Mouse (Mus musculus): ENCODE measurements around the gene Il34. TPM values are rescaled to one million over a fixed set of nuclear protein-coding genes. Genes with fewer than 3 reads are reported as not detected.

The Il34 gene
- total RNA-seq, 2 experiments from 2014 or later, result 0.91 to 1.3 TPM

- no peak for ATAC-seq (replicated peaks; ENCODE audit: low FRiP score, poor library complexity, severe bottlenecking)
Measured at GRCm38 (mm10) chr8:110695431-110695830, 110.3 kb downstream of the Il34 start.

DNA sequence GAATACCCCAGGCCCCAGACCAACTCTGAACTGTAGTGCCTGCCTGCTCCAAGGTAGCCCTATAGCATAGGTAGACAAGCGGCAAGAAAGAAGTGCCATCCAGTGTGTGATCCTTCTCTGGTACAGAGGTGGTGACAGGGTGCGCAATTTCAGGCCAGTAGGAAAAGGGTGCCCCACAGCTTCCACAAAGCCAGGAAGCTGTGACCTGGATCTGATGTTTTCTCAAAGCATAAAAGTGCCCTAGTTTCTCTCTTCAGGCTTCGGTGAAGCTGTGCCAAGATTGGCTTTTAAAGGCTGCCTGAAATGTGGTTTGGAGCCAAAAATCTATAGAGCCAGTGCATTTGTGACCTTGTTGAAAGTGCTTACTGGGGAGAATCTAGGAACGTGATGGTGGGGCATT is 110.9 kb downstream of the Il34 start:
- ATAC-seq (replicated peaks; ENCODE audit: low FRiP score, poor library complexity, severe bottlenecking), result no peak

DNA sequence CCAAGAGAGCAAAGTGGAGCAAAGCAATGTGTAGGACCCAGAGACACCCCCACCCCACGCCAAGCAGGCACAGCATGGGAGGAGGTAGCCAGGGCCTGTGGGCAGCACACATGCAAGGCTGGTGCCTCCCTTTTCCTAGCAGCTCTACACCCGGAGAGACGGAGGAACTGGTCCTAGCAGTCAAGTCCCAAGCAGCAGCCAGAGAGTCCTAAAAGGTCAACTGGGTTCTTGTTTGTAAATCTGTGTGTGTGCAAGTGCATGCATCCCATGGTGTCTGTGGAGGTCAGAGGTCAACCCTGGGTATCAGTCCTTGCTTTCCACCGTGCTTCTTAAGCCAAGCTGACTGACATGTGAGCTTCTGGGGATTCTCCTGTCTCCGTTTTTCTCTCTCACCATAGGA is 111.5 kb downstream of the Il34 start:
- no peak for ATAC-seq (replicated peaks; ENCODE audit: low FRiP score, poor library complexity, severe bottlenecking)

Other genes starting within 250 kb of the Il34 start
- 12.6 and 24.3 TPM in 2 replicates for gene Vac14, start 187.3 kb downstream of the Il34 start, total RNA-seq (2015; ENCODE audit: low replicate concordance)
- gene Vac14, start 187.3 kb downstream of the Il34 start, total RNA-seq (2017; ENCODE audit: low replicate concordance), result 8.6 and 12.6 TPM in 2 replicates
- not detected in 2 replicates for gene Mtss1l, start 84.4 kb downstream of the Il34 start, total RNA-seq (2015; ENCODE audit: low replicate concordance)
- not detected in 2 replicates for gene Mtss1l, start 84.4 kb downstream of the Il34 start, total RNA-seq (2017; ENCODE audit: low replicate concordance)
- gene Cog4, start 40.7 kb upstream of the Il34 start, total RNA-seq (2015; ENCODE audit: low replicate concordance), result 18.9 and 27.4 TPM in 2 replicates
- gene Cog4, start 40.7 kb upstream of the Il34 start, total RNA-seq (2017; ENCODE audit: low replicate concordance), result 21.6 and 55.7 TPM in 2 replicates
- 46.5 and 49.7 TPM in 2 replicates for gene Sf3b3, start 40.9 kb upstream of the Il34 start, total RNA-seq (2015; ENCODE audit: low replicate concordance)
- gene Sf3b3, start 40.9 kb upstream of the Il34 start, total RNA-seq (2017; ENCODE audit: low replicate concordance), result 57.1 and 60.3 TPM in 2 replicates
- 0.42 TPM in 1 of 2 replicates, not detected in the other for gene Fuk, start 96.6 kb upstream of the Il34 start, total RNA-seq (2015; ENCODE audit: low replicate concordance)
- gene Fuk, start 96.6 kb upstream of the Il34 start, total RNA-seq (2017; ENCODE audit: low replicate concordance), result 0.51 and 1.4 TPM in 2 replicates
- gene St3gal2, start 114.0 kb upstream of the Il34 start, total RNA-seq (2015; ENCODE audit: low replicate concordance), result 30.6 and 40.0 TPM in 2 replicates
- 34.0 and 40.6 TPM in 2 replicates for gene St3gal2, start 114.0 kb upstream of the Il34 start, total RNA-seq (2017; ENCODE audit: low replicate concordance)
- 45.4 and 49.9 TPM in 2 replicates for gene Ddx19a, start 191.9 kb upstream of the Il34 start, total RNA-seq (2015; ENCODE audit: low replicate concordance)
- gene Ddx19a, start 191.9 kb upstream of the Il34 start, total RNA-seq (2017; ENCODE audit: low replicate concordance), result 22.5 and 28.8 TPM in 2 replicates
- 0.72 and 1.7 TPM in 2 replicates for gene Ddx19b, start 225.8 kb upstream of the Il34 start, total RNA-seq (2015; ENCODE audit: low replicate concordance)
- gene Ddx19b, start 225.8 kb upstream of the Il34 start, total RNA-seq (2017; ENCODE audit: low replicate concordance), result 1.8 and 4.6 TPM in 2 replicates
- 56.2 and 58.0 TPM in 2 replicates for gene Aars, start 227.2 kb upstream of the Il34 start, total RNA-seq (2015; ENCODE audit: low replicate concordance)
- gene Aars, start 227.2 kb upstream of the Il34 start, total RNA-seq (2017; ENCODE audit: low replicate concordance), result 114 and 124 TPM in 2 replicates